Comparison of ENCODE assay signal across 8 mouse cellular contexts in the genomic region with DNA sequence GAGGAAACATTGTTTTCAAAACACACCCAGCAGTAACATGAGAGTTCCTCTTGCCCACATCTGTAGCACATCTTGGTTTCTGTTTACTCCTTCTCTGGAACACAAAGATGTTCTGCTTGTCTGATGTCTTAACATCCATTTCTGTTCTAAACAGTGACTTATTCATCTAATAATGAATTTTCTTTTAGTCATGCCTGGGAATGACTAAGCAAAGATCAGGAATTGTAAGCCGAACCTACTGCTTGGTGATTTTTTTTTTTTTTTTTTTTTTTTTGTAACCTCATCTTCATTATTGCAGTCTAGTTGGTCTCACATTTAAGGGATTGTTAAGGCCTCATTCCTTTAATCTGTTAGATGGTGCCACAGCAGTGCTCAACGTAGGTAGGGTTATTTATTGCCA. TPM values are rescaled to one million over a fixed set of nuclear protein-coding genes. Genes with fewer than 3 reads are reported as not detected.
DNase-seq lines count a peak whose midpoint lies in the region; ATAC-seq lines count a peak whose summit lies in the region.

No protein-coding gene starts in this region.

- peak overlapping the region; percentile 55 for H3K9ac ChIP-seq in liver, embryonic 11.5 days (ENCODE audit: low read depth, low read length)
- H3K9ac ChIP-seq in embryonic facial prominence, embryonic 12.5 days, result no peak overlapping the region
- no peak overlapping the region for H3K9ac ChIP-seq in intestine, embryonic 15.5 days
- peak overlapping the region; percentile 55 for H3K9ac ChIP-seq in neural tube, embryonic 13.5 days

- H3K9me3 ChIP-seq in liver, embryonic 11.5 days (ENCODE audit: control insufficient read depth, low read length), result no peaks in the 10 kb centered on the region
- no peaks in the 10 kb centered on the region for H3K9me3 ChIP-seq in embryonic facial prominence, embryonic 12.5 days
- no peaks in the 10 kb centered on the region for H3K9me3 ChIP-seq in intestine, embryonic 15.5 days
- H3K9me3 ChIP-seq in neural tube, embryonic 13.5 days, result no peaks in the 10 kb centered on the region

- peak overlapping the region; percentile 64 for H3K4me2 ChIP-seq in liver, embryonic 11.5 days
- peak overlapping the region; percentile 52 for H3K4me2 ChIP-seq in embryonic facial prominence, embryonic 12.5 days (replicated peaks)
- peak overlapping the region; percentile 70 for H3K4me2 ChIP-seq in intestine, embryonic 15.5 days (replicated peaks)
- H3K4me2 ChIP-seq in neural tube, embryonic 13.5 days, result peak overlapping the region; percentile 89

- H3K4me1 ChIP-seq in liver, embryonic 11.5 days (replicated peaks; ENCODE audit: control insufficient read depth, insufficient read depth, low read length), result peaks cover 10% of the 10 kb centered on the region
- H3K4me1 ChIP-seq in embryonic facial prominence, embryonic 12.5 days, result peaks cover 17% of the 10 kb centered on the region
- peaks cover 10% of the 10 kb centered on the region for H3K4me1 ChIP-seq in intestine, embryonic 15.5 days (replicated peaks)
- peaks cover 29% of the 10 kb centered on the region for H3K4me1 ChIP-seq in neural tube, embryonic 13.5 days (replicated peaks)

- H3K27me3 ChIP-seq in liver, embryonic 11.5 days (replicated peaks; ENCODE audit: control insufficient read depth, insufficient read depth, low read length), result no peaks in the 10 kb centered on the region
- no peaks in the 10 kb centered on the region for H3K27me3 ChIP-seq in embryonic facial prominence, embryonic 12.5 days
- no peaks in the 10 kb centered on the region; the same call in 1 of the 2 replicates for H3K27me3 ChIP-seq in intestine, embryonic 15.5 days (replicated peaks)
- H3K27me3 ChIP-seq in neural tube, embryonic 13.5 days, result no peaks in the 10 kb centered on the region

- H3K27ac ChIP-seq in liver, embryonic 11.5 days (ENCODE audit: low read depth, low read length), result peak overlapping the region; percentile 92
- H3K27ac ChIP-seq in embryonic facial prominence, embryonic 12.5 days, result peak overlapping the region; percentile 92; the same call in 1 of the 2 replicates
- no peak overlapping the region for H3K27ac ChIP-seq in intestine, embryonic 15.5 days
- peak overlapping the region; percentile 97 for H3K27ac ChIP-seq in neural tube, embryonic 13.5 days (replicated peaks)

- peaks cover 19% of the 10 kb centered on the region for H3K36me3 ChIP-seq in liver, embryonic 11.5 days (ENCODE audit: control insufficient read depth, insufficient read depth, low read length)
- H3K36me3 ChIP-seq in embryonic facial prominence, embryonic 12.5 days, result peaks cover 22% of the 10 kb centered on the region
- H3K36me3 ChIP-seq in intestine, embryonic 15.5 days, result peaks cover 14% of the 10 kb centered on the region; the same call in 1 of the 2 replicates
- H3K36me3 ChIP-seq in neural tube, embryonic 13.5 days, result peaks cover 28% of the 10 kb centered on the region

- 40% methylated on average over 2 of the region's 2 CpGs for WGBS in liver, embryonic 11.5 days
- WGBS in embryonic facial prominence, embryonic 12.5 days, result 83% methylated on average over 2 of the region's 2 CpGs
- WGBS in intestine, embryonic 15.5 days, result 53% methylated on average over 2 of the region's 2 CpGs
- WGBS in neural tube, embryonic 13.5 days, result 45% methylated on average over 2 of the region's 2 CpGs

- ATAC-seq in liver, embryonic 11.5 days (replicated peaks; ENCODE audit: low FRiP score), result no peak
- ATAC-seq in embryonic facial prominence, embryonic 12.5 days (ENCODE audit: insufficient number of reproducible peaks, insufficient read depth, low FRiP score, low TSS enrichment), result no peak
- no peak for ATAC-seq in intestine, embryonic 15.5 days
- no peak for ATAC-seq in neural tube, embryonic 13.5 days (ENCODE audit: low read depth)

- DNase-seq in liver, embryonic 11.5 days (ENCODE audit: low spot score), result no peak
- no peak for DNase-seq in liver
- no peak for DNase-seq in thymus, postnatal 4 days
- DNase-seq in right cerebral cortex, postnatal 4 days, result no peak
- no peak for DNase-seq in thymus, adult 18-20 months

- no peak overlapping the region for H3K4me3 ChIP-seq in liver, embryonic 11.5 days (ENCODE audit: low read depth, low read length)
- no peak overlapping the region for H3K4me3 ChIP-seq in embryonic facial prominence, embryonic 12.5 days
- H3K4me3 ChIP-seq in intestine, embryonic 15.5 days (replicated peaks), result no peak overlapping the region
- peak overlapping the region; percentile 82; the same call in 1 of the 2 replicates for H3K4me3 ChIP-seq in neural tube, embryonic 13.5 days

RNA-seq across cellular contexts. Expression of a gene that starts 0.8 kb away (rescaled TPM):
- polyA plus RNA-seq in liver, embryonic 11.5 days (2014; fragmentation: Nextera tagmentation; extraction: Ambion mirVana), result 292 and 308 TPM in 2 replicates
- polyA plus RNA-seq in embryonic facial prominence, embryonic 12.5 days (2016; fragmentation: Nextera tagmentation; extraction: Ambion mirVana), result 303 and 304 TPM in 2 replicates
- 204 and 216 TPM in 2 replicates for polyA plus RNA-seq in intestine, embryonic 15.5 days (2015; fragmentation: Nextera tagmentation; extraction: Ambion mirVana)
- 555 and 577 TPM in 2 replicates for polyA plus RNA-seq in neural tube, embryonic 13.5 days (2015; fragmentation: Nextera tagmentation; extraction: Ambion mirVana)

Comparison
In these comparisons a context has a peak if more than half of its experiments do, and no peak if none do; other contexts are left out.
1. H3K9ac ChIP-seq: peak in liver, embryonic 11.5 days (single experiment) and neural tube, embryonic 13.5 days (single experiment); none in embryonic facial prominence, embryonic 12.5 days (single experiment) and intestine, embryonic 15.5 days (single experiment).
2. Peak in every context shown above with its lines, with median percentiles within 50 percentile points of each other: H3K4me2 ChIP-seq.